Mouse (Mus musculus) lung, adult 2 months (tissue): ENCODE data around the gene Tssk6. TPM values are rescaled to one million over a fixed set of nuclear protein-coding genes. Genes with fewer than 3 reads are reported as not detected.

Source experiments
- DNase-seq: peaks from one replicate; pipeline ENCODE4 v3.0.0; 2022
- H3K4me1 ChIP-seq: fragments of 200-500 bp; 2 replicates; pipeline ENCODE4 v1.6.1; 2011; ENCODE audit warnings: low read length; ENCODE audit not compliant: control insufficient read depth, insufficient read depth
- H3K4me3 ChIP-seq: fragments of 200-500 bp; replicated peaks from 2 replicates; pipeline ENCODE3; 2011; ENCODE audit warnings: low read depth, mild to moderate bottlenecking, control low read depth, low read length; ENCODE audit errors: extremely low read depth
- CTCF ChIP-seq: fragments of 200-500 bp; IDR thresholded peaks from 2 replicates; pipeline ENCODE4 v1.5.1; 2011; ENCODE audit warnings: mild to moderate bottlenecking, low read length, control low read depth; ENCODE audit not compliant: insufficient read depth
- POLR2A ChIP-seq: fragments of 200-500 bp; IDR thresholded peaks from 2 replicates; pipeline ENCODE4 v1.6.1; 2011; ENCODE audit warnings: low read depth, mild to moderate bottlenecking, control low read depth, low read length, borderline replicate concordance; ENCODE audit errors: extremely low read depth
- WGBS: fragments of 180-500 bp; shearing (Covaris S2); methylation state at CpG from one replicate; pipeline ENCODE4 v1.1.7; 2018; 5-methylcytosine and 5-hydroxymethylcytosine counted together
- polyA plus RNA-seq: library from polyadenylated mRNA; depleted of rRNA; stranded (reverse); fragments of >200 nt; gene quantifications from 2 replicates; pipeline ENCODE4 v1.2.3, GENCODE M21; 2012

The Tssk6 gene
- polyA plus RNA-seq, 1 experiment, result 0.70 TPM

DNA sequence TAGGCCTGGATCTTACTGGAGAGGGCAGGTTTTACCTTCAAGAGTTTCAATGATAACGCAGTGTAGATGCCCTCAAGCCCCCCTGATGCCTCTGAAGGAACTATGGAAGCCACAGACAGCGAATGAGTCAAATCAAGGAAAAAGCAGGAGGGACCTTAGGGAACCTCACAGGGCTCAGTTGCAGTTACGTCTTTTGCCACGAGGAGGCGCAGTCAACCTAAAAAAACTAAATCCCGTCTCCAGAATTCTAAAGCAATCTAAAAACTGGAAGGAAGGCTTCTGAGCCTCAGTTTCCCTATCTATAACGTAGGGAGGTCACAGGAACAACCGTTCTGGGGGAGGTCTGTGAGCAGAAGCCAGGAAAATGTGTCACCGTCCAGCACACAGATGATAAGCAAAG lies 27.8 kb upstream of the Tssk6 start:
- Histone ChIP-seq H3K4me1 (no peaks in the 10 kb centered on the region), H3K4me3 (no peak overlapping the region)
- 8% methylated on average over 9 of the region's 9 CpGs for WGBS
- TF ChIP-seq POLR2A (no peak), CTCF (peak; percentile 86)
- peak; percentile 75 for DNase-seq

DNA sequence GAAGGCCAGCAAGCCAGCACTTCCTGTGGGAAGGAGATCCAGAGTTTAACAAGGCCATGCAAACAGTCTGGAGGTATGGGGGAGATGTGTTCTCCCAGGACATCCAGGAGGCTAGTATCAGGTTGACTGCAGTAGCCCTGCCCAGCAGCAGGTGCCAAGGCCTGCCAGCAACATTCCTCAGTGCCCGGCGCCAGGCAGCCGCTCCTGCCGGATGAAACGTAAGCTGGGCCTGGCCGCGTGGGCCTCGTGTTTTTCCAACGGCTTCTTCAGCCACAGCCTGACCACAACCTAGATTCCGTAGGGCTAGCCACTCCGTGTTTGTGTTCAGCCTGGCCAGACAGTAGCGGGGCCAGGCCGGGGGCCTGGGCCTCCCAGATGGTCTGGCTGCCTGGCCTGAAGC lies 27.3 kb upstream of the Tssk6 start:
- 72% methylated on average over 13 of the region's 13 CpGs for WGBS
- TF ChIP-seq CTCF, result no peak
- no peak for TF ChIP-seq POLR2A
- DNase-seq, result no peak

DNA sequence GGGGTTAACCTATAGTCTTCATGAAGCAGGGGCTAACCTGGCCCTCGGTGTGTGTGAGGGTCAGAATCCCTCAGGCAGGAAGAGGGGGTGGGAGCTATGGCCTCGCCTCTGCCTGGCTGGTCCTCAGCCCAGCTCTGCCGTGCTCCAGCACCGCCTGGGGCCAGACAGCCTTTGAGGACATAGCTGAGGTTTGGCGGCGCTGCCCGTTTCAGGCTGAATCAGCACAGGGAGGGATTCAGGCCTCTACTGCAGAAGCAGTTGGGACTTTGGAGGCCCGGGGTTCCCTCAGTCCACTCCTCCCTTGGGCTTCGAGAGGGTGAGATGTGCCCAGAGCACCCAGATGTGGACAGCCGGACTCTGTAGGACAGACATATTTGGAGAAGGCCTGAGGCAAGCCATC lies 25.9 kb upstream of the Tssk6 start:
- no peak overlapping the region for H3K4me3 ChIP-seq
- DNase-seq, result no peak
- TF ChIP-seq CTCF (no peak), POLR2A (no peak)
- WGBS, result 41% methylated on average over 10 of the region's 10 CpGs
- no peaks in the 10 kb centered on the region for H3K4me1 ChIP-seq

More for the DNA sequence above, 27.3 kb upstream of the Tssk6 start:
- no peaks in the 10 kb centered on the region for H3K4me1 ChIP-seq
- H3K4me3 ChIP-seq, result no peak overlapping the region

DNA sequence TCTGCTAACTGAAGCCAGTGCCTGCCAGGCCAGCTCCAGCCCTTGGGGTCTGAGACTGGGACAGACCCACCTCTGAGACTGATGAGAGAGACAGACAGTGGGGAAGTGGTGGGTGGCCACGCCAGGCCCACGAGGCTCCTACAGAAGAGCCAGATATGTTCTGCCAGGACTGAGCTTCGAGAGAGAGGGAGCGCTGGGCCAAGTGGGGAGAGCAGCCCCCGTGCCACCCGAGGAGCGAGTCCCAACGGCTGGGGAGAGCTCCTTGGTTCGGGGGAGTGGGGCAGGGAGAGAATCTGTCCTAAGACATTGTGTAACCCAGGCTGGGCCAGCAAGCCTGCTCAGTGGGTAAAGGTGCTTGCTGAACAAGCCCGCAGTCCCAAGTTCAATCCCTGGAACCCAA lies 25.0 kb upstream of the Tssk6 start:
- DNase-seq, result no peak
- TF ChIP-seq CTCF (no peak), POLR2A (no peak)
- H3K4me3 ChIP-seq, result no peak overlapping the region
- H3K4me1 ChIP-seq, result peaks cover 3% of the 10 kb centered on the region
- 74% methylated on average over 10 of the region's 10 CpGs for WGBS

DNA sequence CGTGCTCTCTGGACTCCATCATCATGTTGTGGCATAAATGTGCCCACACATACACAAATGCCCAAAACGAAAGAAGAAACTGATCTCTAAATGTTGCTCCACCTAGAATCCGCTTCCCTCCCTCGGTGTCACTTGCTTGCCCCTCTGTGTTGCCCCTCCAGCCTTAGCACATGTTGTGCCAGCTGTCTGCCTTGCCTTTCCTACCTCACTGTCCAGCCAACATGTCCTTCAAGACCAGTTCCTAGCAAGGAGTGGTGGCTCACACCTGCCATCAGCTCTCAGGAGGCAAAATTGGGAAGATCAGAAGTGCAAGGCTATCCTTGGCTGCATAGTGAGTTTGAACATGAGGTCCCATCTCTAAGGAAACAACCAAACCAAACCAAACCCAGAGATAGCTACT lies 24.6 kb upstream of the Tssk6 start:
- no peak for TF ChIP-seq POLR2A
- TF ChIP-seq CTCF, result no peak
- no peak for DNase-seq
- Histone ChIP-seq H3K4me3 (no peak overlapping the region), H3K4me1 (peaks cover 6% of the 10 kb centered on the region)
- 78% methylated on average over 4 of the region's 4 CpGs for WGBS

DNA sequence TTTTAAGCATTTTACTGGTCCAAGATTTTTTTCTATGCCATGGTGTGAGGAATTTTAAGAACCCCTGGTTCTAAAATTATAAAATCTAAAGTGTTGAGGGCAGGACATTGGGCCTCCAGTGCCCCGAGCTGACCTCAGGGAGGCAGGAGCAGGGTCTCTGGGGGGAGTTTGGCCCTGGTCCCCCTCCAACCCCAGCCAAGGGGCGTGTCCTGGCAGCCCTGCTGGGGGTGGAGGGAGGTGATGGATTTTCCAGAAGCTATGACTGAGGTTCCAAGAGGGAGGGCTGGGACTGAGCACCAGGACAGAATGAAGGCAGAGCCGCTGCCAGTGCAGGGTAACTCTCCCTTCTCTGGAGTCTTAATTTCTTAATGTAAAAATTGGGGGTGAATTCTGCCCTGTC lies 24.0 kb upstream of the Tssk6 start:
- H3K4me1 ChIP-seq, result peaks cover 6% of the 10 kb centered on the region
- no peak for DNase-seq

DNA sequence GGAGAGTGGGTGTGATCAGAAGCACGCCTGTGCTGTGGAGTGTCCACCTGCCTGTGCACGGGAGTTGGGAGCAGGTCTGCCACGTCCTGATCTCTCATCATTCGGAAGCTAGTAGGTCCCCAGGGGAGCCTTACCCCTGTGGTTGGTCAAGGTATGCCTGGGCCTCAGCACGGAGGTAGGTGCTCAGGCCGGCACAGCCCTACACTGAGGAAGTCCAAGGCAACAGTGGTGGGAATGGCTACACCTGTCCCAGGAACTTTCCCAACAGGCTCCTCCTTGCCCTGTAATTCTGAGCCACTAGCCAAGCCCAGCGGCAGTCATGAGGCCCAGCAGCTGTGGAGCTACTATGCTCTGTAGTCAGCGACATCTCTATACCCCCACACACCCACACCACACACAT lies 22.3 kb upstream of the Tssk6 start:
- Histone ChIP-seq H3K4me1 (peaks cover 6% of the 10 kb centered on the region), H3K4me3 (no peak overlapping the region)
- no peak for DNase-seq
- 63% methylated on average over 8 of the region's 8 CpGs for WGBS
- no peak for TF ChIP-seq POLR2A

More for the DNA sequence above, 24.0 kb upstream of the Tssk6 start:
- H3K4me3 ChIP-seq, result no peak overlapping the region
- no peak for TF ChIP-seq CTCF
- TF ChIP-seq POLR2A, result no peak
- 56% methylated on average over 3 of the region's 3 CpGs for WGBS

DNA sequence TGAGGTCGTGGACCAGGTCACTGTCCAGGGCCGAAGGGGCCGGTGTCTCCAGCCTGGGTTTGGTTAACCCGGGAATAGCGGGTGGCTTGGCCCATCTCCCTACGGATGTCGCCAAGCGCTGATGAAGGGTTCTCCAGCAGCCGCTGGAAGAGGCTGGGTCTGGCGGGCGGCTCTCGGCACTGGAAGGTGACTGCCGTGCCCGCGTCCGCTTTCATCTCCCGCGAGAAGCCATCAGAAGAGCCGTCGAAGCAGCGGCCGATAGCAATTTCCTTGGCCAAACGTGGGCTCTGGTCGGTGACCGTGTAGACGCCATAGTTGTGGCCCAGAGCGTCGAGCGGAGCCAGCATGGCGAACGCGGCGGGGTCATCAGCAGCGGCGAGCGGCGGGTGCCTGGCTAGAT lies 21.1 kb upstream of the Tssk6 start:
- no peak overlapping the region for H3K4me3 ChIP-seq
- 16% methylated on average over 37 of the region's 37 CpGs for WGBS
- TF ChIP-seq POLR2A (no peak), CTCF (no peak)

DNA sequence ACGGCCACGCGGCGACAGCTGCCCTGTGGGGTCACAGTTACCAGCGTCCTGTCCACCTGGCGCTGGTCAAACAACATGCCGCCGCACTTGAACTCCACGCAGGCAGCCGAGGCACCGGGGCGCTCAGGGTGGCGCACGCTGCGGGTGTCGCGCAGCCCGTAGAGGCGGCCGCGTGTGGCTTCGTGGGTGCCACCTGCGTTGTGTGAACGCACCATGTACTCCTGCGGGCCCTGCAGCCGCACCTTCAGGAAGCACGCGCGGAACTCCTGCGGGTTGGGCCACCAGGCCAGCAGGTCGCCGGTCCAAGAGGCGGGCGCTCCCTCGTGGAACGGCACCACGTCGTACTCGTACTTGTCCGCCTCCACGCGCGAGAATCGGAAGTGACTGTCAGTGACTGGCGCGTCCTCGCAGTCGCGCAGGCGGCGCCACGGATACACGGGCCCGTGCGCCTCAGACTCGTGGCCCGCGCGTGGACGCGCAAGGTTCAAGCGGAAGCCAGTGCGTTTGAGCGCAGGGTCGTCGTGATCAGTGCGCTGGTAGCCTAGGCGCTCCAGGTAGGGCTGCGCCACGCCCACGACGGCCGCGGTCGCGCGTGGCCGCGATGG lies 20.6 kb upstream of the Tssk6 start:
- WGBS, result 21% methylated on average over 79 of the region's 79 CpGs

More for the DNA sequence above, 21.1 kb upstream of the Tssk6 start:
- no peak for DNase-seq
- peaks cover 6% of the 10 kb centered on the region for H3K4me1 ChIP-seq

DNA sequence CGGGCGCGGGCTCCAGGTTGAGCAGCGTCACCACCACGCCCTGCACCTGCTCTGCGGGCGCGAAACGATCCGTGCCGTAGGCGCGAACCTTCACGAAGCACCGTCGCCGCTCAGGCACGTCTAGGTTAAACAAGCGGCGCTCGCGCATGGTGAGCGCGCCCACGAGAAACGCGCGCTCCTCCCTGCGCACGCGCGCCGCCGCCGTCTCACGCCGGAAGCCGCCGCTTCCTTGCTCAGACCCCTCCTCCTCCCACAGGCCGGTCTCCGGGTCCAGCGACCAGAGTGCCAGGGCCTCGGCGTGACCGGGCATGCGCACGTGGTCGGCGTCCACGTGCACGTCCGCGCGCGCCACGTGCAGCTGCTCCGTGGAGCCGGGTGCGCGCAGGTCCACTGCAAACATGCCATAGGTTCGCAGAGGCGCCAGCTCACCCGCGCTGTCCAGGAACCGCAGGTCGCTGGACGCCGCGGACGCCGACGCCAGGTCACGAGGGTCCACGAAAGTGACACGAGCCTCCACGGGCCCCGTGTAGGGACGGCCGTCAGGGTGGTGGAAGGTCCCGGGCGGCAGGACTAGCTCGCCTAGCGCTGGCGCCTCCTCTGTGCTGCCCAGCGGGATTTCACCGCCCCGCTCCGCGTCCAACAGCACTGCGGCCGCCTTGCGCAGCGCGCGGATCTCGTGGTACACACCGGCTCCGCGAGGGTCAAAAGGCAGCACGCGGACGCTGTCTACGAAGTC lies 19.8 kb upstream of the Tssk6 start:
- H3K4me3 ChIP-seq, result peak overlapping the region; percentile 45
- TF ChIP-seq POLR2A (no peak), CTCF (no peak)
- DNase-seq, result peak; percentile 12
- peaks cover 8% of the 10 kb centered on the region for H3K4me1 ChIP-seq
- WGBS, result 5% methylated on average over 102 of the region's 103 CpGs

More for the DNA sequence above, 20.6 kb upstream of the Tssk6 start:
- no peak for TF ChIP-seq POLR2A
- TF ChIP-seq CTCF, result no peak
- no peak for DNase-seq
- no peak overlapping the region for H3K4me3 ChIP-seq
- H3K4me1 ChIP-seq, result peaks cover 6% of the 10 kb centered on the region
